Mouse (Mus musculus): ENCODE measurements around the gene H2al2c.
"Not testable (repeated sequence)": the region's sequence is repeated elsewhere in the genome, so short reads cannot be mapped to it uniquely, and the experiment has no call there.

H2al2c gene

GRCm38 (mm10) chrY:2598799-2599198, at the start of gene H2al2c:
H2al2c (plus strand) TSS chrY:2599099.
- DNase-seq (ENCODE audit: extremely low spot score, low read depth, low spot score) = not testable (repeated sequence)
